Mouse (Mus musculus) effector memory CD4-positive, alpha-beta T cell, adult 5 months (primary cell): ENCODE measurements around the gene Kdm1a. TPM values are rescaled to one million over a fixed set of nuclear protein-coding genes. Genes with fewer than 3 reads are reported as not detected.

ENCODE experiments used
- polyA plus RNA-seq: library from polyadenylated mRNA; unstranded; fragments of 100-300 nt; shearing (Covaris generic); gene quantifications from one replicate; pipeline ENCODE4 v1.2.1, GENCODE M21; 2017

Kdm1a gene
- 65.4 TPM for polyA plus RNA-seq

DNA sequence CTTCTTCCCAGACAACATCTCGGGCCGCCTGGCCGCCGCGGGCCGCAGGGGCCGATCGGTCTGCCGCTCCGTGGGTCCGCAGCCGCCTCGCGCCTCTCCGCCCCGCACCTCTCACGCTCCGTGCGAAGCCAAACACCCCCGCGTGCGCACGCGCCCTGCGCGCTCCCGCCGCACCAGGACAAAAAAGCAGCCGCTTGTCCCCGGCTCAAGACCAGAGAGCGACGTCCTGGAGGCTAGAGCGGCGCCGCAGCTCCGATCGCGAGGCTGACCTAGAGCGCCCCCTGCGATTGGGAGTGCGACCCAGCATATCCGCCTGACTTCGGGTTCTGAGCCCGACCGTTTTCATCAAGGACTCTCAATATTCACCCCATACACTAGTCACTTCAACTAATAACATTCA lies at the start of gene Kdm1a:
Gene Kdm1a, minus strand, starts transcription at position 156 of the 400 bp plus-strand sequence.

GRCm38 (mm10) chr4:136622388-136622787 lies 19.9 kb upstream of the Kdm1a start, which contains the start of gene Lactbl1:
TSS of gene Lactbl1 (plus strand) at chr4:136622621.

DNA sequence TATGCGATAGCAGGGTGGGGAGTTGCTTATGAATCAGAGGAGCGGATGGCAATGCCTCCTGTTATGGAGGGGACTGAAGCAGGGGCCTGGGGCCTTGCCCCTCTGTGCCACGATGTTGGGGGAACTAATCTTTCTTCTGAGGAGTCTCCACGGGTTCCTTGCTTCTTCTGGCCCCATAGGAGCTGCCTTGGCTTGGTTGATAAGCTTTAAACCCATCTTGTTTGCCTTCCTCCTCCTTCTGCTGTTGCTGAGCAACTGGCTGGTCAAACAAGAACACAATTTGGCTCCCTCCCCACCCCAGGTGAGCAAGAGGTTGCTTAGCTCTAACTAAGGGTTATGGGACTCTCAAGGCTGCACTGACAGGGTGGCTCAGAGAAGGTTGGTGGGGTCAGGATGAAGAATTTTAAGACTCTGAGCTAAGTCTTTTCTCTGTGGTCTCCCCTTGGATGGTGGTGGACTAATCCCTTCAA lies 7.9 kb upstream of the Kdm1a start, which contains the start of gene Tex46:
Gene Tex46, plus strand, starts transcription at position 51 of the 470 bp plus-strand sequence.

Other genes with a start within 250 kb of the Kdm1a start
- gene Htr1d, start 179.2 kb downstream of the Kdm1a start, polyA plus RNA-seq: not detected
- gene 6030445D17Rik, start 140.5 kb downstream of the Kdm1a start, polyA plus RNA-seq: not detected
- gene Luzp1, start 133.0 kb downstream of the Kdm1a start, polyA plus RNA-seq: 23.9 TPM
- not detected for gene Tex46, start 7.7 kb upstream of the Kdm1a start, polyA plus RNA-seq
- gene Lactbl1, start 19.9 kb upstream of the Kdm1a start, polyA plus RNA-seq: not detected
- not detected for gene Ephb2, start 233.3 kb upstream of the Kdm1a start, polyA plus RNA-seq